1 mouse cellular context compared by ENCODE assay signal in genomic region chr7:4716955-4717354, GRCm38 (mm10).
TF ChIP-seq lines count a peak whose summit lies in the region.

No protein-coding gene starts in this region.

TF ChIP-seq in CH12.LX, 34 proteins besides CTCF, POLR2A, EP300 and RAD21:
- peak; percentile 98 for TF ChIP-seq MAX (IDR thresholded peaks at IDR 0.05; ENCODE audit: low read length)
- no peak for TF ChIP-seq SMC3 (IDR thresholded peaks at IDR 0.05; ENCODE audit: low read depth, low read length)
- TF ChIP-seq PAX5 (IDR thresholded peaks at IDR 0.05; ENCODE audit: low read length): no peak
- no peak for TF ChIP-seq ETS1 (conservative IDR thresholded peaks at IDR 0.05; ENCODE audit: low read depth, low read length)
- peak; percentile 49; the same call in 1 of the 2 replicates for TF ChIP-seq USF2 (conservative IDR thresholded peaks at IDR 0.05; ENCODE audit: low read depth, low read length)
- no peak for TF ChIP-seq HCFC1 (IDR thresholded peaks at IDR 0.05; ENCODE audit: low read depth, low read length)
- no peak for TF ChIP-seq KAT2A (IDR thresholded peaks at IDR 0.05; ENCODE audit: insufficient replicate concordance, low read length)
- 0 out of 2 replicates have a peak, but pooled peaks have one; percentile 59 for TF ChIP-seq MXI1 (IDR thresholded peaks at IDR 0.05; ENCODE audit: low read depth, low read length)
- TF ChIP-seq JUN (IDR thresholded peaks at IDR 0.05; ENCODE audit: insufficient read depth, low read depth, low read length): no peak
- peak; percentile 95 for TF ChIP-seq MYC (IDR thresholded peaks at IDR 0.05; ENCODE audit: low read depth, low read length)
- TF ChIP-seq USF1 (IDR thresholded peaks at IDR 0.05; ENCODE audit: low read depth, low read length): peak; percentile 42
- no peak for TF ChIP-seq GABPA (IDR thresholded peaks at IDR 0.05; ENCODE audit: insufficient replicate concordance, low read depth, low read length)
TF ChIP-seq in CH12.LX: peak in this region for 5.
